8 mouse cellular contexts compared by ENCODE assay signal in genomic region chr15:83562626-83563270, GRCm38 (mm10). TPM values are rescaled to one million over a fixed set of nuclear protein-coding genes. Genes with fewer than 3 reads are reported as not detected.
DNase-seq lines count a peak whose midpoint lies in the region; ATAC-seq and TF ChIP-seq lines count a peak whose summit lies in the region.

No protein-coding gene starts in this region.

- H3K4me1 ChIP-seq in CH12.LX (ENCODE audit: control insufficient read depth in 1 of 2, insufficient read depth in 2 of 2), result peaks cover 5 to 35% of the 10 kb centered on the region in 2 experiments
- H3K4me1 ChIP-seq in forebrain, embryonic 16.5 days (replicated peaks; ENCODE audit: control insufficient read depth, insufficient read depth, low read length), result peaks cover 20% of the 10 kb centered on the region
- H3K4me1 ChIP-seq in lung, embryonic 15.5 days, result peaks cover 16% of the 10 kb centered on the region

- DNase-seq in CH12.LX (ENCODE audit: extremely low read depth), result peak; percentile 78
- peak; percentile 19 to 66 for DNase-seq in adrenal gland, postnatal 4 days (ENCODE audit: low spot score in 2 of 2)
- peak; percentile 88 for DNase-seq in heart, postnatal 4 days
- peak; percentile 67 to 80 for DNase-seq in layer of hippocampus, adult 18-20 months (ENCODE audit: low spot score in 2 of 2)
- DNase-seq in ovary, postnatal 10 days (ENCODE audit: low spot score), result peak; percentile 50
- DNase-seq in thymus, postnatal 10 days (ENCODE audit: low spot score in 2 of 2), result peak; percentile 72 to 75

- no peaks in the 10 kb centered on the region for H3K9me3 ChIP-seq in CH12.LX (replicated peaks; ENCODE audit: low read length)
- H3K9me3 ChIP-seq in forebrain, embryonic 16.5 days (ENCODE audit: control insufficient read depth, low read length), result no peaks in the 10 kb centered on the region
- no peaks in the 10 kb centered on the region for H3K9me3 ChIP-seq in lung, embryonic 15.5 days

- dilution Hi-C loops in CH12.LX (cut with MboI; ENCODE audit: extremely low pct_ligation_motif_present, extremely low pct_unique_long_range_greater_than_20kb, low sequenced_read_pairs), result no loop called here

- in situ Hi-C loops in CH12.LX (cut with MboI; ENCODE audit: low pct_ligation_motif_present, low pct_unique_long_range_greater_than_20kb, low sequenced_read_pairs), result no loop called here

- H3K36me3 ChIP-seq in CH12.LX (replicated peaks in 1 of 2; ENCODE audit: control insufficient read depth in 1 of 2, insufficient read depth in 1 of 2, low read length in 1 of 2), result no peaks in the 10 kb centered on the region
- no peaks in the 10 kb centered on the region for H3K36me3 ChIP-seq in forebrain, embryonic 16.5 days (ENCODE audit: control insufficient read depth, insufficient read depth)
- H3K36me3 ChIP-seq in lung, embryonic 15.5 days, result no peaks in the 10 kb centered on the region

- H3K27me3 ChIP-seq in CH12.LX (replicated peaks), result no peaks in the 10 kb centered on the region
- peaks cover 2% of the 10 kb centered on the region; the same call in 1 of the 2 replicates for H3K27me3 ChIP-seq in forebrain, embryonic 16.5 days (replicated peaks; ENCODE audit: control insufficient read depth, insufficient read depth, low read length)
- no peaks in the 10 kb centered on the region for H3K27me3 ChIP-seq in lung, embryonic 15.5 days

- TF ChIP-seq POLR2A in CH12.LX (IDR thresholded peaks at IDR 0.05; ENCODE audit: low read depth, low read length), result peak; percentile 57

- no peak for TF ChIP-seq EP300 in CH12.LX (IDR thresholded peaks at IDR 0.05; ENCODE audit: low read length)

- no peak for TF ChIP-seq CTCF in CH12.LX (conservative IDR thresholded peaks at IDR 0.05 in 1 of 2, IDR thresholded peaks at IDR 0.05 in 1 of 2; ENCODE audit: low read depth in 2 of 2, low read length in 2 of 2)

- WGBS in forebrain, embryonic 16.5 days, result 23% methylated on average over 15 of the region's 15 CpGs
- WGBS in lung, embryonic 15.5 days, result 31% methylated on average over 15 of the region's 15 CpGs

- H3K4me3 ChIP-seq in CH12.LX (replicated peaks in 1 of 3; ENCODE audit: low read depth in 2 of 3, low read length in 2 of 3, poor library complexity in 1 of 3), result peak overlapping the region; percentile 62 to 79 (median 78)
- no peak overlapping the region for H3K4me3 ChIP-seq in forebrain, embryonic 16.5 days (replicated peaks; ENCODE audit: low read length)
- peak overlapping the region; percentile 59 for H3K4me3 ChIP-seq in lung, embryonic 15.5 days

- peak; percentile 87 for ATAC-seq in forebrain, embryonic 16.5 days
- ATAC-seq in lung, embryonic 15.5 days (ENCODE audit: borderline replicate concordance, extremely low read depth, low FRiP score, low TSS enrichment), result peak; percentile 75; the same call in 1 of the 2 replicates

- H3K79me2 ChIP-seq in CH12.LX (replicated peaks; ENCODE audit: control insufficient read depth, extremely low read depth, insufficient read depth, poor library complexity, severe bottlenecking), result no peaks in the 10 kb centered on the region

- peak overlapping the region; percentile 47 for H3K27ac ChIP-seq in CH12.LX (ENCODE audit: insufficient read depth, low read depth)
- H3K27ac ChIP-seq in forebrain, embryonic 16.5 days (ENCODE audit: low read length), result no peak overlapping the region
- H3K27ac ChIP-seq in lung, embryonic 15.5 days, result peak overlapping the region; percentile 71

- TF ChIP-seq RAD21 in CH12.LX (IDR thresholded peaks at IDR 0.05; ENCODE audit: low read depth, low read length), result no peak

- H3K4me2 ChIP-seq in CH12.LX (ENCODE audit: insufficient read depth, low read depth, poor library complexity, severe bottlenecking), result peak overlapping the region; percentile 93
- H3K4me2 ChIP-seq in forebrain, embryonic 16.5 days (ENCODE audit: low read length), result peak overlapping the region; percentile 67
- peak overlapping the region; percentile 98 for H3K4me2 ChIP-seq in lung, embryonic 15.5 days

- H3K9ac ChIP-seq in CH12.LX (ENCODE audit: insufficient read depth, low read depth), result peak overlapping the region; percentile 75
- 0 out of 2 replicates have a peak overlapping the region, but pooled peaks have one; percentile 36 for H3K9ac ChIP-seq in forebrain, embryonic 16.5 days (replicated peaks; ENCODE audit: low read depth, low read length)
- 0 out of 2 replicates have a peak overlapping the region, but pooled peaks have one; percentile 60 for H3K9ac ChIP-seq in lung, embryonic 15.5 days

TF ChIP-seq in CH12.LX, 34 proteins besides CTCF, POLR2A, EP300 and RAD21:
- TF ChIP-seq ELF1 (IDR thresholded peaks at IDR 0.05; ENCODE audit: low read depth, low read length) (0 out of 2 replicates have a peak, but pooled peaks have one; percentile 30), SIN3A (IDR thresholded peaks at IDR 0.05; ENCODE audit: low read length) (0 out of 2 replicates have a peak, but pooled peaks have one; percentile 20), TBP (conservative IDR thresholded peaks at IDR 0.05; ENCODE audit: low read depth, low read length) (peak; percentile 31; the same call in 1 of the 2 replicates), HCFC1 (IDR thresholded peaks at IDR 0.05; ENCODE audit: low read depth, low read length) (no peak)

RNA-seq across cellular contexts. Expression of gene Tspo, which starts 0.6 kb away (rescaled TPM):
- total RNA-seq in CH12.LX (2012; rRNA removed) (66.1 and 70.3 TPM in 2 replicates), CH12.LX (2014; rRNA removed) (40.9 and 42.4 TPM in 2 replicates)
- 20.8 and 22.9 TPM in 2 replicates for polyA plus RNA-seq in CH12.LX (2012; ENCODE audit: insufficient read length, low read depth)
- total RNA-seq in adrenal gland, postnatal 4 days (2021), result 100 to 1,000 TPM; 168 to 169 TPM
- polyA plus RNA-seq in forebrain, embryonic 16.5 days (2015; fragmentation: Nextera tagmentation; extraction: Ambion mirVana), result 10.1 and 10.6 TPM in 2 replicates
- total RNA-seq in heart, postnatal 4 days (2021), result 10 to 100 TPM; 78.3 to 85.3 TPM
- total RNA-seq in layer of hippocampus, adult 18-20 months (2021), result 1 to 10 TPM; 6.7 to 8.5 TPM
- 99.8 and 105 TPM in 2 replicates for polyA plus RNA-seq in lung, embryonic 15.5 days (2015; fragmentation: Nextera tagmentation; extraction: Ambion mirVana)

RNA-seq across cellular contexts. Expression of gene Mcat, which starts 0.8 kb away (rescaled TPM):
- 38.6 and 41.2 TPM in 2 replicates for total RNA-seq in CH12.LX (2012; rRNA removed)
- 37.5 and 41.6 TPM in 2 replicates for total RNA-seq in CH12.LX (2014; rRNA removed)
- polyA plus RNA-seq in CH12.LX (2012; ENCODE audit: insufficient read length, low read depth), result 28.4 and 28.5 TPM in 2 replicates
- total RNA-seq in adrenal gland, postnatal 4 days (2021), result 10 to 100 TPM; 38.1 to 43.3 TPM
- polyA plus RNA-seq in forebrain, embryonic 16.5 days (2015; fragmentation: Nextera tagmentation; extraction: Ambion mirVana), result 34.3 and 34.7 TPM in 2 replicates
- total RNA-seq in heart, postnatal 4 days (2021), result 10 to 100 TPM; 33.0 to 34.4 TPM
- total RNA-seq in layer of hippocampus, adult 18-20 months (2021), result 10 to 100 TPM; 21.8 to 29.3 TPM
- 34.3 and 34.7 TPM in 2 replicates for polyA plus RNA-seq in lung, embryonic 15.5 days (2015; fragmentation: Nextera tagmentation; extraction: Ambion mirVana)

RNA-seq across cellular contexts. Expression of gene Ttll12, which starts 32.2 kb away (rescaled TPM):
- total RNA-seq in CH12.LX (2012; rRNA removed) (31.1 and 34.7 TPM in 2 replicates), CH12.LX (2014; rRNA removed) (19.7 and 21.9 TPM in 2 replicates)
- polyA plus RNA-seq in CH12.LX (2012; ENCODE audit: insufficient read length, low read depth), result 37.1 and 40.0 TPM in 2 replicates
- 10 to 100 TPM; 26.1 to 26.8 TPM for total RNA-seq in adrenal gland, postnatal 4 days (2021)
- 47.6 and 49.6 TPM in 2 replicates for polyA plus RNA-seq in forebrain, embryonic 16.5 days (2015; fragmentation: Nextera tagmentation; extraction: Ambion mirVana)
- 1 to 10 TPM; 9.3 TPM for total RNA-seq in heart, postnatal 4 days (2021)
- total RNA-seq in layer of hippocampus, adult 18-20 months (2021), result 10 to 100 TPM; 11.7 to 12.1 TPM
- polyA plus RNA-seq in lung, embryonic 15.5 days (2015; fragmentation: Nextera tagmentation; extraction: Ambion mirVana), result 33.3 and 34.0 TPM in 2 replicates

RNA-seq across cellular contexts. Expression of gene Bik, which starts 36.1 kb away (rescaled TPM):
- total RNA-seq in CH12.LX (2012; rRNA removed), result 0.13 TPM in 1 of 2 replicates, not detected in the other
- 0.61 TPM in 1 of 2 replicates, not detected in the other for total RNA-seq in CH12.LX (2014; rRNA removed)
- 0.50 and 0.87 TPM in 2 replicates for polyA plus RNA-seq in CH12.LX (2012; ENCODE audit: insufficient read length, low read depth)
- 1 to 10 TPM; 8.2 to 9.1 TPM for total RNA-seq in adrenal gland, postnatal 4 days (2021)
- 0.36 and 1.1 TPM in 2 replicates for polyA plus RNA-seq in forebrain, embryonic 16.5 days (2015; fragmentation: Nextera tagmentation; extraction: Ambion mirVana)
- total RNA-seq in heart, postnatal 4 days (2021), result 10 to 100 TPM; 22.8 to 28.0 TPM
- total RNA-seq in layer of hippocampus, adult 18-20 months (2021), result under 1 TPM; 0.43 to 0.47 TPM
- polyA plus RNA-seq in lung, embryonic 15.5 days (2015; fragmentation: Nextera tagmentation; extraction: Ambion mirVana), result 15.2 and 16.1 TPM in 2 replicates

RNA-seq across cellular contexts. Expression of gene Ttll1, which starts 52.1 kb away (rescaled TPM):
- total RNA-seq in CH12.LX (2012; rRNA removed) (4.1 and 4.9 TPM in 2 replicates), CH12.LX (2014; rRNA removed) (2.4 and 2.5 TPM in 2 replicates)
- polyA plus RNA-seq in CH12.LX (2012; ENCODE audit: insufficient read length, low read depth), result 8.6 and 9.9 TPM in 2 replicates
- 10 to 100 TPM in 1 of 2 experiments, 1 to 10 TPM in 1; 9.8 to 11.3 TPM for total RNA-seq in adrenal gland, postnatal 4 days (2021)
- polyA plus RNA-seq in forebrain, embryonic 16.5 days (2015; fragmentation: Nextera tagmentation; extraction: Ambion mirVana), result 107 and 114 TPM in 2 replicates
- 10 to 100 TPM; 20.7 to 24.3 TPM for total RNA-seq in heart, postnatal 4 days (2021)
- 10 to 100 TPM; 36.0 to 38.5 TPM for total RNA-seq in layer of hippocampus, adult 18-20 months (2021)
- polyA plus RNA-seq in lung, embryonic 15.5 days (2015; fragmentation: Nextera tagmentation; extraction: Ambion mirVana), result 21.0 and 23.1 TPM in 2 replicates

Comparison
In these comparisons a context has a peak if more than half of its experiments do, and no peak if none do; other contexts are left out.
1. RNA of gene Tspo, which starts 0.6 kb away (total RNA-seq): 168 to 169 TPM in adrenal gland, postnatal 4 days, 78.3 to 85.3 TPM in heart, postnatal 4 days and 40.9 to 70.3 TPM in CH12.LX; 6.7 to 8.5 TPM in layer of hippocampus, adult 18-20 months; every median in the first group is over 4 times any median in the second.
2. Peak in every context shown above with its lines, with median percentiles within 50 percentile points of each other: DNase-seq, H3K4me2 ChIP-seq and H3K9ac ChIP-seq.